Mouse (Mus musculus): ENCODE measurements around the gene Ccnt1.
A peak's percentile ranks its signal among the peaks of the same experiment; 100 is the strongest.

Ccnt1 gene

DNA sequence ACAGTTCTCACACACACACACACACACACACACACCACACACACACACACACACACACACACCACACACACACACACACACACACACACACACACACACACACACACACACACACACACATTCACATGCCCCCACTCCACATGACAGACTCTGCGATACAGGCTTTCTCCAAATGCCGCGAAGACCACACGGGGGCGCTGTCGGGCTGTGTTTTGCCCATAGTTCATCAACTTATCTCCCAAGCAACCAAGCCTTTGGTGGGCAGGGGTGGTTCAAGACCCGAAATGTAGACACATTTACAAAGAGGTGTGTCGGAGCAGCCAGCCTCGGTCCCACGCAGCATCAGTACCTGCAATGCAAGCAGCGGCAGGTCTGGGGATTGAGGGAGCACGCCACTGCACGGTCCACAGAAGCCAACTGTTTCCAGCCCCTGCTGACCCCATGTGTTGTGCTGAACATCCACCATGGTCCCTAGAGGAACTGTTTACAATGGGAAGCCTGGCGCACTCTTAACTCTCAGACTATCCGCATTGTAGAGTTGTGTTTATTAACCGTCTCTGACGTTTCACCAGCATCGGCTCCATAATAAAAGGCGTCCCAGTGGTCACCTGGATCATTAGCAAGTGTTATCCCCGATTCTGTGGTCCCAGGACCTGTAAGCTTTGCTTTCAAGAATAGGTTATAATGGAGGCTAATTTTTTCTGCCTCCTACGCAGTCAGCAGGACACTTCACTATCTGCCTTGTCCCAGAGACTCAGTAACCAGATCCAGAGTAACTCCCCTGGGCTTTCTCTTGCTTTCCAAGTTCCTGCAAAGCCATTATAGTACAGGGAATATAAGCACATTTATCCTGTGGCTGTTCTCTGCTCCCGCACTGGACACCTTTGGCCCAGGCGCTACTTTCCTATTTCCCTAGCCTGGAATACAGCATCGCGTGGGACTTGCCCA lies 60.0 kb downstream of the Ccnt1 start:
- peak; percentile 80 to 93 for DNase-seq (ENCODE audit: low spot score in 2 of 2)

- DNase-seq (ENCODE audit: low spot score in 2 of 2): no peak
These were observed 61.3 kb downstream of the Ccnt1 start for GRCm38 (mm10) chr15:98509387-98509786.

GRCm38 (mm10) chr15:98507321-98507720 lies 63.4 kb downstream of the Ccnt1 start:
- DNase-seq (ENCODE audit: low spot score in 2 of 2): no peak

GRCm38 (mm10) chr15:98506253-98506957 lies 64.3 kb downstream of the Ccnt1 start:
- DNase-seq (ENCODE audit: low spot score in 2 of 2): no peak

DNA sequence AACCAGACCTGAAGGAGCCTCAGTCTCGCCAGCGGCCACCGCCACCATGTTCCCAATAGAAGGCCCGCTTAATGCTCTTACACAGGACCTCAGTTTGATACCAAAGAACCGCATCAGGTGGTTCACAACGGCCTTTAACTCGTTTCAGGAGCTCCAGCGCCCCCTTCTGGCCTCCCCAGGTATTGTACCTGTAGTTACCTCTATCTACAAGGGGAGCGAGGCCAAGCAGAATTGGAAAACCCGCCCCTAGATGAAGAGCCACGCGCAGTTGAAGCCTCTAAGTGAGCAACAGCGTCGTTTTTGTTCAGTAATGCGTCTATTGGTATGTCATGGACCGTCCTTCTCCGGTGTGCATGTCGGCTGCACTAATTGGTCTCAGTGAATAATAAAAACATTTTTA lies 66.2 kb downstream of the Ccnt1 start:
- DNase-seq (ENCODE audit: low spot score in 2 of 2): peak; percentile 79 to 94

GRCm38 (mm10) chr15:98503317-98503716 lies 67.4 kb downstream of the Ccnt1 start:
- DNase-seq (ENCODE audit: low spot score in 2 of 2): no peak

GRCm38 (mm10) chr15:98497631-98498030 lies 73.1 kb downstream of the Ccnt1 start:
- no peak for DNase-seq (ENCODE audit: low spot score in 2 of 2)

- no peak for DNase-seq (ENCODE audit: low spot score in 2 of 2)
These were observed 78.6 kb downstream of the Ccnt1 start, which contains the start of gene Olfr279 for GRCm38 (mm10) chr15:98492102-98492501. TSS of gene Olfr279 (plus strand) at chr15:98492402.

- no peak for DNase-seq (ENCODE audit: low spot score in 2 of 2)
These were observed 79.4 kb downstream of the Ccnt1 start for GRCm38 (mm10) chr15:98491332-98491731.
